Mouse (Mus musculus) heart, embryonic 12.5 days (tissue): ENCODE data around the gene Prkar1a. TPM values are rescaled to one million over a fixed set of nuclear protein-coding genes. Genes with fewer than 3 reads are reported as not detected.

Source experiments
- ATAC-seq: fragments of 200-750 bp; cut with Nextera tagmentation; 2 replicates; pipeline ENCODE4 v1.8.0; 2017; ENCODE audit warnings: moderate TSS enrichment, moderate library complexity; ENCODE audit not compliant: insufficient number of reproducible peaks, low FRiP score
- H3K27ac ChIP-seq: fragments of 300-500 bp; sonication (generic); 2 replicates; pipeline ENCODE4 v1.5.1; 2016; ENCODE audit warnings: mild to moderate bottlenecking, moderate library complexity; ENCODE audit not compliant: poor library complexity, severe bottlenecking
- H3K27me3 ChIP-seq: fragments of 300-500 bp; sonication (generic); replicated peaks from 2 replicates; pipeline ENCODE4 v1.6.1; 2016; ENCODE audit warnings: mild to moderate bottlenecking, moderate library complexity
- H3K36me3 ChIP-seq: fragments of 300-500 bp; sonication (generic); 2 replicates; pipeline ENCODE4 v1.6.1; 2016; ENCODE audit warnings: mild to moderate bottlenecking, moderate library complexity
- H3K4me1 ChIP-seq: fragments of 300-500 bp; sonication (generic); replicated peaks from 2 replicates; pipeline ENCODE4 v1.6.1; 2016; ENCODE audit warnings: mild to moderate bottlenecking
- H3K4me2 ChIP-seq: fragments of 300-500 bp; sonication (generic); 2 replicates; pipeline ENCODE4 v1.6.1; 2016; ENCODE audit warnings: mild to moderate bottlenecking, moderate library complexity
- H3K4me3 ChIP-seq: fragments of 300-500 bp; sonication (generic); 2 replicates; pipeline ENCODE4 v1.5.1; 2016; ENCODE audit warnings: mild to moderate bottlenecking
- H3K9ac ChIP-seq: fragments of 300-500 bp; sonication (generic); 2 replicates; pipeline ENCODE4 v1.6.1; 2016; ENCODE audit warnings: mild to moderate bottlenecking, moderate library complexity
- H3K9me3 ChIP-seq: fragments of 300-500 bp; sonication (generic); replicated peaks from 2 replicates; pipeline ENCODE4 v1.6.1; 2016; ENCODE audit warnings: mild to moderate bottlenecking, moderate library complexity
- WGBS: fragments of 180-500 bp; shearing (Covaris S2); methylation state at CpG from one replicate; pipeline ENCODE4 v1.1.7; 2016; 5-methylcytosine and 5-hydroxymethylcytosine counted together
- polyA plus RNA-seq: library from polyadenylated mRNA; unstranded; fragments of >200 nt; fragmentation: Nextera tagmentation; extraction: Ambion mirVana; gene quantifications from 2 replicates; pipeline ENCODE4 v1.2.1, GENCODE M21; 2016

The Prkar1a gene
- polyA plus RNA-seq, 1 experiment from 2014 or later: 507 TPM

GRCm38 (mm10) chr11:109707442-109707841 is 58.2 kb downstream of the Prkar1a start:
- H3K9ac ChIP-seq: no peak overlapping the region
- no peaks in the 10 kb centered on the region for H3K27me3 ChIP-seq
- no peak overlapping the region for H3K4me2 ChIP-seq
- H3K27ac ChIP-seq: no peak overlapping the region
- no peak for ATAC-seq
- 77% methylated on average over 3 of the region's 3 CpGs for WGBS
- H3K36me3 ChIP-seq: no peaks in the 10 kb centered on the region
- H3K4me3 ChIP-seq: no peak overlapping the region
- H3K4me1 ChIP-seq: peaks cover 21% of the 10 kb centered on the region
- H3K9me3 ChIP-seq: no peaks in the 10 kb centered on the region

DNA sequence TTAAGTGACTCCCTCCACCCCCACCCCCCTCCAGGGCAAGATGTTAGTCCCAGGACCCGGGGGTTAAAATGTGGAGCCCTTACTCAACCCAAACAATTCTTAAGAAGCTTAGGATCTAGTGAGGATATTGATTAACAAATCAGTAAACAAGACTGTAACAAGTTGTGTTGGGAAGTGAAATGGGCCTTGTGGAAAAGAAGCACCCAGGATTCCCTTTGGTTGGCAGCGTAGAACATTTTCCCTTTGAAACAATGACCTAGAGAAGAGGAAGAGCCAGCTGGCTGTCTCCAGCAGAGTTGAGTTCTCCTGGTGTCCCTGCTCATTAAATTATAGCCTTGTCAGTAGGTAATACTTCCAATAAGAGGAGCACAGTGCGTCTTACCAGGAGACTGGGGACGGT is 59.6 kb downstream of the Prkar1a start:
- H3K27ac ChIP-seq: no peak overlapping the region
- no peak overlapping the region for H3K4me3 ChIP-seq
- H3K9me3 ChIP-seq: no peaks in the 10 kb centered on the region
- peaks cover 20% of the 10 kb centered on the region for H3K4me1 ChIP-seq
- H3K9ac ChIP-seq: no peak overlapping the region
- no peak overlapping the region for H3K4me2 ChIP-seq
- H3K27me3 ChIP-seq: no peaks in the 10 kb centered on the region
- 85% methylated on average over 4 of the region's 4 CpGs for WGBS
- H3K36me3 ChIP-seq: no peaks in the 10 kb centered on the region
- no peak for ATAC-seq

- Histone ChIP-seq H3K27ac (no peak overlapping the region), H3K9me3 (no peaks in the 10 kb centered on the region), H3K9ac (no peak overlapping the region), H3K4me3 (no peak overlapping the region), H3K4me1 (peaks cover 20% of the 10 kb centered on the region), H3K4me2 (no peak overlapping the region), H3K27me3 (no peaks in the 10 kb centered on the region), H3K36me3 (no peaks in the 10 kb centered on the region)
- no peak for ATAC-seq
- 82% methylated on average over 5 of the region's 5 CpGs for WGBS
Observed at GRCm38 (mm10) chr11:109709501-109709900, 60.3 kb downstream of the Prkar1a start.

GRCm38 (mm10) chr11:109714341-109715247 is 65.4 kb downstream of the Prkar1a start:
- no peak overlapping the region for H3K4me2 ChIP-seq
- 83% methylated on average over 17 of the region's 17 CpGs for WGBS

DNA sequence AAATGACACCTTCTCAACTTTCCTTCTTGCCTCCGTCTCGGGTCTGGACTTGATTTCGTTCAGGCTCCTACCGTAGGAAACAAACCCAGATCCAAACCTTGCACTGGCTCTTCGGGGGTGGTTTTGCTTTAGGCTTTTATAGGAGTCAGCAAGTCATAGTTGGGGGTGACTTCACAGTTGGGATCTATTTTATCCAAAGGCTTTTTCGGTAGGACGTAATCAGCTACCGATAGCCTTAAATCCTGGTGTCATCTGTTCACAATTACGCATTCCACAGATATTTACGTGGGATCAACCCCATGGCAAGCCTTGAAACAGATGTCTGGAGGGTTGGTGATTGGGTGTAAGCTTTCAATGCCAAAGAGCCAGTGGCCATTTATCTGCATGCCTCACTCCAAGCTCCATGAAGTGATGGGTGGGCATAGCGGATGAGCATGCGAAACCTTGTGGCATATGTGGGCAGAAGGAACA is 66.1 kb downstream of the Prkar1a start:
- 81% methylated on average over 12 of the region's 12 CpGs for WGBS
- H3K9ac ChIP-seq: no peak overlapping the region
- H3K4me3 ChIP-seq: no peak overlapping the region
- no peak overlapping the region for H3K4me2 ChIP-seq
- ATAC-seq: no peak
- H3K4me1 ChIP-seq: no peaks in the 10 kb centered on the region
- H3K27me3 ChIP-seq: 0 out of 2 replicates have a peak, but pooled peaks cover 9% of the 10 kb centered on the region
- H3K9me3 ChIP-seq: no peaks in the 10 kb centered on the region
- no peak overlapping the region for H3K27ac ChIP-seq
- no peaks in the 10 kb centered on the region for H3K36me3 ChIP-seq

More at GRCm38 (mm10) chr11:109714341-109715247, 65.4 kb downstream of the Prkar1a start:
- Histone ChIP-seq H3K9me3 (no peaks in the 10 kb centered on the region), H3K9ac (no peak overlapping the region), H3K27me3 (0 out of 2 replicates have a peak, but pooled peaks cover 9% of the 10 kb centered on the region), H3K27ac (no peak overlapping the region), H3K36me3 (no peaks in the 10 kb centered on the region), H3K4me3 (no peak overlapping the region), H3K4me1 (no peaks in the 10 kb centered on the region)
- no peak for ATAC-seq

DNA sequence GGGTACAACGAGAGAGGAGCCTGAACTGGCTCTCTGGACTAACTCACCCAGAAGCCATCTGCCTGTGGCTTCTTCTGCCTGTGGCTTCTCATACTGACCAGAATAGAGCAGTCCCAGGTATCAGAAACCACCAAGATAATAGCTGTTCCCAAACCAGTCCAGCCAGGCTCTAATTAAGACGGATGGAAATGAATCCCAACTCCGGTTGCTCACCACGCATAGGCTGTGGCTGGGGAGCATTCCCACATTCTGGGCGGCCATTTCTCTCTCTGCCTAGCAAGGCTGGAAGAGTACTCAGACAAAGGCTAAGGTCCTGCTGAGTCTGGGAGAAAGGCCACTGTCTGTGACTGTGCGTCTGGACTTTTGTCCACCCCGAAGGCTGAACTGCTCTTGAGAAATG is 67.8 kb downstream of the Prkar1a start:
- ATAC-seq: no peak
- Histone ChIP-seq H3K27ac (no peak overlapping the region), H3K36me3 (no peaks in the 10 kb centered on the region), H3K4me2 (no peak overlapping the region), H3K4me1 (peaks cover 9% of the 10 kb centered on the region), H3K9ac (no peak overlapping the region), H3K4me3 (no peak overlapping the region), H3K9me3 (no peaks in the 10 kb centered on the region), H3K27me3 (0 out of 2 replicates have a peak, but pooled peaks cover 9% of the 10 kb centered on the region)
- WGBS: 72% methylated on average over 7 of the region's 7 CpGs

- Histone ChIP-seq H3K27ac (no peak overlapping the region), H3K9me3 (no peaks in the 10 kb centered on the region), H3K27me3 (0 out of 2 replicates have a peak, but pooled peaks cover 9% of the 10 kb centered on the region), H3K4me1 (peaks cover 12% of the 10 kb centered on the region), H3K36me3 (no peaks in the 10 kb centered on the region), H3K4me2 (no peak overlapping the region), H3K9ac (no peak overlapping the region), H3K4me3 (no peak overlapping the region)
- no peak for ATAC-seq
- 74% methylated on average over 5 of the region's 5 CpGs for WGBS
Observed at GRCm38 (mm10) chr11:109717448-109717847, 68.2 kb downstream of the Prkar1a start.

DNA sequence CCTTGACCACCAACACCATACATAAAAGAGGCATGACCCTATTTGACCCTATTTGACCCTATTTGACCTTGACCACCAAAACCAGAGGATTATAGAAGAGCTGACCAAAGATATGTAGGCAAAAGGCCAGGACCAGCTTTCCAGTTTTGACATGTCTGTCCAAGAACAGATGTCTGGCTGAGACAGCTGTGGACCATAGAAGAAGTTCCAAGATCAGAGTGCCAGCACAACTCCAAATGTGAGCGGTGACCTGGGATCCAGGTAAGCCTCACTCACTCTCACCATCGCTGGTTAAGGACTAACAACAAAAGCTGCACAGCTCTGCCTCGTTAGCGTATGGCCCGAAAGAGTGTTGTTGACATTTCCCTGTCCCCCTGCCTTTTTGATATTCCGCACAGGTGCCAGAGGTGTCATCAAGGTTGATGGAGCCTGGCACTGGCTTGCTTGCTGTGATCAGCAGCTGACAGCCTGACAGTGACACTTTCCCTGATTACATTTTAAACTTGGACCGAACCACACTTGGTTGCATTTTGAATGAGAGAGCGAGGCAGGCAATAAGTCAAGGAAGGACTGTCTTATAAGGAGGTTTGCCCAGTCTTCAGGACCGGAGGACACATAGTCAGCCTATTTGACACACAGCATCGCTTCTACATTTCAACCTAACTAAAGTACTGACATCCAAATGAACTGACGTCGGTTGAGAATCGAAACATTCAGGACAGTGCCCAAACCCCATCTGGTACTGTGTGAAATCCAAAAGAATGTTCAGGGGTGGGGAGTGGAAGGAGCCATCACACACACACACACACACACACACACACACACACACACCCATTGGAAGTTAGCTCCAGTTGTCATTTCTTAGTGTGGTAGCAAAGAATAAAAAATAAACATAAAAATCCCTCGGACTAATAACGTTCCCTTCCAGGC is 69.0 kb downstream of the Prkar1a start:
- WGBS: 85% methylated on average over 15 of the region's 15 CpGs
- no peak for ATAC-seq
- H3K4me1 ChIP-seq: peaks cover 12% of the 10 kb centered on the region
- H3K4me2 ChIP-seq: no peak overlapping the region
- H3K9me3 ChIP-seq: no peaks in the 10 kb centered on the region
- no peak overlapping the region for H3K4me3 ChIP-seq
- H3K27ac ChIP-seq: no peak overlapping the region
- H3K36me3 ChIP-seq: no peaks in the 10 kb centered on the region
- H3K27me3 ChIP-seq: 0 out of 2 replicates have a peak, but pooled peaks cover 14% of the 10 kb centered on the region
- no peak overlapping the region for H3K9ac ChIP-seq

Other genes starting within 250 kb of the Prkar1a start
- not detected in 2 replicates for gene 9930022D16Rik, start 235.5 kb upstream of the Prkar1a start, polyA plus RNA-seq
- 32.5 and 33.9 TPM in 2 replicates for gene Amz2, start 223.5 kb upstream of the Prkar1a start, polyA plus RNA-seq
- 4.5 and 5.7 TPM in 2 replicates for gene Arsg, start 176.0 kb upstream of the Prkar1a start, polyA plus RNA-seq
- 10.9 and 11.9 TPM in 2 replicates for gene Slc16a6, start 175.8 kb upstream of the Prkar1a start, polyA plus RNA-seq
- 49.9 and 51.3 TPM in 2 replicates for gene Wipi1, start 37.4 kb upstream of the Prkar1a start, polyA plus RNA-seq
- 1.2 and 1.4 TPM in 2 replicates for gene Fam20a, start 72.9 kb downstream of the Prkar1a start, polyA plus RNA-seq
- gene 1700012B07Rik, start 178.6 kb downstream of the Prkar1a start, polyA plus RNA-seq: not detected in 2 replicates